Mouse (Mus musculus) myocyte (in vitro differentiated cells): Measurements from ENCODE around the gene Ripor2. TPM values are rescaled to one million over a fixed set of nuclear protein-coding genes. Genes with fewer than 3 reads are reported as not detected.

Experiments
- H3K27me3 ChIP-seq: one replicate; pipeline ENCODE4 v1.6.1; 2011; ENCODE audit not compliant: control insufficient read depth, insufficient read depth, insufficient read length
- H3K36me3 ChIP-seq: one replicate; pipeline ENCODE4 v1.6.1; 2011; ENCODE audit not compliant: control insufficient read depth, insufficient read depth
- H3K4me2 ChIP-seq: one replicate; pipeline ENCODE4 v1.6.1; 2011; ENCODE audit warnings: low read depth, control low read depth
- H3K4me3 ChIP-seq: one replicate; pipeline ENCODE4 v1.5.1; 2011; ENCODE audit warnings: mild to moderate bottlenecking, control low read depth, moderate library complexity
- H3K79me2 ChIP-seq: one replicate; pipeline ENCODE4 v1.6.1; 2011; ENCODE audit not compliant: control insufficient read depth, insufficient read depth
- H3ac ChIP-seq: one replicate; pipeline ENCODE4 v1.6.1; 2011; ENCODE audit not compliant: control insufficient read depth, insufficient read length
- CEBPB ChIP-seq: IDR thresholded peaks from 2 replicates; pipeline ENCODE4 v1.6.1; 2011; ENCODE audit warnings: mild to moderate bottlenecking, moderate library complexity; ENCODE audit not compliant: poor library complexity, insufficient read depth, severe bottlenecking
- E2F4 ChIP-seq: IDR thresholded peaks from one replicate; pipeline ENCODE4 v1.6.1; 2011; ENCODE audit warnings: mild to moderate bottlenecking, control low read depth, moderate library complexity; ENCODE audit not compliant: insufficient read depth
- MAX ChIP-seq: IDR thresholded peaks from one replicate; pipeline ENCODE4 v1.6.1; 2011; ENCODE audit warnings: low read depth, mild to moderate bottlenecking, control low read depth
- MYOD1 ChIP-seq, 3 experiments: IDR thresholded peaks; one replicate each; pipeline ENCODE4 v1.6.1; 2011; ENCODE audit warnings: control low read depth in 2 of 3, low read depth in 2 of 3, mild to moderate bottlenecking in 2 of 3, moderate library complexity in 1 of 3; ENCODE audit not compliant: insufficient read length in 2 of 3, control insufficient read depth in 1 of 3
- MYOG ChIP-seq, 3 experiments: IDR thresholded peaks; one replicate each; pipeline ENCODE4 v1.6.1; 2011; ENCODE audit warnings: control low read depth in 2 of 3, low read depth in 2 of 3, mild to moderate bottlenecking in 2 of 3; ENCODE audit not compliant: insufficient read length in 2 of 3, control insufficient read depth in 1 of 3, insufficient read depth in 1 of 3
- POLR2A ChIP-seq: IDR thresholded peaks from one replicate; pipeline ENCODE4 v1.6.1; 2011; ENCODE audit warnings: low read depth, mild to moderate bottlenecking, control low read depth, moderate library complexity; ENCODE audit not compliant: insufficient read length
- POLR2AphosphoS2 ChIP-seq: IDR thresholded peaks from one replicate; pipeline ENCODE4 v1.6.1; 2011; ENCODE audit warnings: low read depth, control low read depth; ENCODE audit not compliant: insufficient read length
- REST ChIP-seq: IDR thresholded peaks from one replicate; pipeline ENCODE4 v1.6.1; 2011; ENCODE audit warnings: mild to moderate bottlenecking, control low read depth, moderate library complexity; ENCODE audit not compliant: insufficient read depth, insufficient read length
- SRF ChIP-seq: IDR thresholded peaks from one replicate; pipeline ENCODE4 v1.6.1; 2011; ENCODE audit warnings: low read depth; ENCODE audit not compliant: control insufficient read depth, insufficient read length
- TCF12 ChIP-seq: IDR thresholded peaks from one replicate; pipeline ENCODE4 v1.6.1; 2011; ENCODE audit warnings: mild to moderate bottlenecking, control low read depth; ENCODE audit not compliant: poor library complexity, insufficient read depth, severe bottlenecking
- TCF3 ChIP-seq: IDR thresholded peaks from one replicate; pipeline ENCODE4 v1.6.1; 2011; ENCODE audit warnings: low read depth, control low read depth; ENCODE audit not compliant: insufficient read length
- USF1 ChIP-seq: IDR thresholded peaks from one replicate; pipeline ENCODE4 v1.6.1; 2011; ENCODE audit warnings: low read depth, mild to moderate bottlenecking, control low read depth, moderate library complexity
- polyA plus RNA-seq: library from polyadenylated mRNA; unstranded; fragments of >200 nt; fragmentation: generic; extraction: Trizol; gene quantifications from one replicate; pipeline ENCODE4 v1.2.1, GENCODE M21; 2012; ENCODE audit warnings: missing spikeins

Ripor2 gene
- polyA plus RNA-seq, 1 experiment = 1.3 TPM

- no peak overlapping the region for H3K4me3 ChIP-seq
- H3K36me3 ChIP-seq = no peaks in the 10 kb centered on the region
- no peak overlapping the region for H3K4me2 ChIP-seq
- no peak for TF ChIP-seq CEBPB
- no peak for TF ChIP-seq REST
- TF ChIP-seq TCF12 = no peak
- no peak for TF ChIP-seq MAX
- TF ChIP-seq TCF3 = no peak
- TF ChIP-seq POLR2A = no peak
- TF ChIP-seq SRF = no peak
- TF ChIP-seq E2F4 = no peak
- TF ChIP-seq USF1 = no peak
- H3ac ChIP-seq = no peak overlapping the region
- no peaks in the 10 kb centered on the region for H3K27me3 ChIP-seq
- H3K79me2 ChIP-seq = no peaks in the 10 kb centered on the region
These were observed 99.0 kb downstream of the Ripor2 start for GRCm38 (mm10) chr13:24680951-24681350.

DNA sequence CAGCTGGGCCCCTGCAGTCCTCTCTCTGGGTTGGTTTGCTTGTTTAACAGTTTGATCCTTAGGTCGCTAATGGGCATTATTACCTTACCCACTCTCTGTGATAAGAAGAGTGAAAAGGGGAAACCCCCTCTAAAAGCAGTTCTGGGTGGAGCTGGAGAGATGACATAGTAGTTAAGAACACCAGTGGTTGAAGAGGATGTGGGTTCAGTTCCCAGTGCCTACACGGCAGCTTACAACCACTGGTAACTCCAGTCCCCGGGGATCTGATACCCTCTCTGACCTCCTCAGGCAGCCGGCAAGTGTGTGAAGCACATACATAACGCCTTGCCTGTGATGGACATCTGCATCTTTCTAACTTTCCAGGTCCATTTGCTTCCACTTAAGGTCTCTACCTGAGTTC, 100.4 kb downstream of the Ripor2 start:
- H3K27me3 ChIP-seq = no peaks in the 10 kb centered on the region
- H3ac ChIP-seq = no peak overlapping the region
- no peak overlapping the region for H3K4me3 ChIP-seq
- no peaks in the 10 kb centered on the region for H3K79me2 ChIP-seq
- H3K36me3 ChIP-seq = no peaks in the 10 kb centered on the region
- H3K4me2 ChIP-seq = no peak overlapping the region
- no peak for TF ChIP-seq POLR2A
- no peak for TF ChIP-seq SRF
- no peak for TF ChIP-seq TCF3
- no peak for TF ChIP-seq E2F4
- TF ChIP-seq MYOD1 (IDR thresholded peaks at IDR 0.05; ENCODE audit: control insufficient read depth in 1 of 3, insufficient read length in 2 of 3, low read depth in 2 of 3) = no peak
- no peak for TF ChIP-seq TCF12
- TF ChIP-seq MYOG (IDR thresholded peaks at IDR 0.05; ENCODE audit: control insufficient read depth in 1 of 3, insufficient read depth in 1 of 3, insufficient read length in 2 of 3, low read depth in 2 of 3) = no peak

GRCm38 (mm10) chr13:24684503-24684902, 102.5 kb downstream of the Ripor2 start:
- Histone ChIP-seq H3K4me3 (no peak overlapping the region), H3K4me2 (no peak overlapping the region), H3K79me2 (no peaks in the 10 kb centered on the region), H3K27me3 (no peaks in the 10 kb centered on the region), H3ac (no peak overlapping the region), H3K36me3 (no peaks in the 10 kb centered on the region)
- TF ChIP-seq TCF3 = no peak

DNA sequence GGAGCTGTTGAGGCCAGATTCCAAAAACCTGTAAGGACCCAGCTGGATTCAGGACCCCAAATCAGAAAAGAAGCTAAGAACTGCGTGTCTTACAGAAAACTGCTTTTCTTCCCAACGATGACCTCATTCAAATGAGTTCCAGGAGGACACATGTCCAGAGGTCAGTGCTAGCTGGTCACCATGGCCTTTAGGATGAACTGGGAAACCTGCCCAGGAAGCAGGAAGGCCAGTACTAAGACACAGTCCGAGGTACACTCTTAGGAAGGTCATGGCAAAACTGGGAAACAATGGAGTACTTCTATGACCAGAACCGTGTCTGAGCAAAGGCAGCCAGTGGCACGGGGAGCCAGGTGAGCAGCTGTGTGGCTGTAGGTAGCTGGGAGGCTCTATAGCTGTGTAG, 103.9 kb downstream of the Ripor2 start:
- Histone ChIP-seq H3ac (no peak overlapping the region), H3K79me2 (no peaks in the 10 kb centered on the region), H3K36me3 (no peaks in the 10 kb centered on the region), H3K27me3 (no peaks in the 10 kb centered on the region), H3K4me2 (no peak overlapping the region), H3K4me3 (no peak overlapping the region)
- TF ChIP-seq USF1 = no peak
- no peak for TF ChIP-seq TCF3
- no peak for TF ChIP-seq MYOG (IDR thresholded peaks at IDR 0.05; ENCODE audit: control insufficient read depth in 1 of 3, insufficient read depth in 1 of 3, insufficient read length in 2 of 3, low read depth in 2 of 3)
- TF ChIP-seq E2F4 = no peak
- TF ChIP-seq SRF = no peak
- TF ChIP-seq POLR2AphosphoS2 = no peak
- TF ChIP-seq POLR2A = no peak
- no peak for TF ChIP-seq MAX
- no peak for TF ChIP-seq MYOD1 (IDR thresholded peaks at IDR 0.05; ENCODE audit: control insufficient read depth in 1 of 3, insufficient read length in 2 of 3, low read depth in 2 of 3)
- TF ChIP-seq CEBPB = no peak
- TF ChIP-seq TCF12 = no peak
- no peak for TF ChIP-seq REST

DNA sequence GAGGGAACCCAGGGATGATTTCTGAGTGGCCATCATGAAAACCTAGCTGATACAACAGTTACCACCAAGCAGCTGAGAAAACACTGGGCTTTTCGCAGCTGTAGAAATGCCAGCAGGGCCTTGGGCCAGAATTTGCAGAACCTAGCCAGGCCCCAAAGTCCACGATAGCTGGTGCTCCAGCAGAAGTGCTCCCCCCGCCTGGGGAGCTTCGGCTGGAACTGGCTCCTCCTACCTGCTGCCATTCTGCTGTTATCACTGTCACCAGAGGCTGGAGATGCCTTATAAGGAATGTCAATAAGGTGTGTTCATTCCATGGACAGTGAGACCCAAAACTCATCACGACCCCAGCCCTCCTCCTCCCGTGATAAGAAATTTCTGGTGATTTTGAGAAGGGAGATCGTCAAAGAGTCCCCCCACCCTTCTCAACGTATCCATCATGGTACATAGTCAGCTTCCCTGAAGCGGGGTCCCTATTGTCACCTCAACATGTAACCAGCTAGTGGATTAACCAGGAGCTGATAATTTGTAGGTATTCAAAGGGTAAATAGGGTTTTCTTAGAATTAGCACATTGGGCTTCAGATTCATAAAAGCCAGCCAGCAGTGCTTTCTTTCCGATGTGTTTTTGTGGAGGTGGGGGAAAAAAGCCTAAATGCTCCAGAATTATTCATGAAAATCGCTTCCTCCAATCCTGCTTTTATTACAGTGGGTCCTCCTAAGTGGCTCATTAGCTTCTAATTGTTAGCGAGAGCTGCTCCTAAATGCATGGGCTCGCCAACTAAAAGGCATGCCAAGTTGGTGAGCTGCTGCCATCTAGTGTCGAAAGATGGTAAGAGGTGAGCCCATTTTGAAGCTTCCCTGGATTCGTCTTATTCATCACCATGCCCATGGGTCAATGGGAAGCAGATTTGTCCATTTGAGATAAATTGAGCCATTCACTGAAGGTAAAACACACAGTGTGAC, 105.0 kb downstream of the Ripor2 start:
- Histone ChIP-seq H3K36me3 (no peaks in the 10 kb centered on the region), H3K27me3 (no peaks in the 10 kb centered on the region), H3ac (no peak overlapping the region), H3K4me3 (no peak overlapping the region), H3K4me2 (peak overlapping the region; percentile 62), H3K79me2 (no peaks in the 10 kb centered on the region)
- TF ChIP-seq MYOG (IDR thresholded peaks at IDR 0.05; ENCODE audit: control insufficient read depth in 1 of 3, insufficient read depth in 1 of 3, insufficient read length in 2 of 3, low read depth in 2 of 3) (peak in 1 of 3 experiments; percentile 54), SRF (no peak)
